Mouse (Mus musculus) ES-E14 (cell line): ENCODE results near the gene BC035044. TPM values are rescaled to one million over a fixed set of nuclear protein-coding genes. Genes with fewer than 3 reads are reported as not detected.

Experiments used
- DNase-seq: peaks from one replicate; pipeline ENCODE4 v3.0.0-alpha.2; 2013; ENCODE audit warnings: low read depth, low spot score
- H3K27ac ChIP-seq: 2 replicates; pipeline ENCODE4 v1.5.1; 2012; ENCODE audit warnings: low read depth, mild to moderate bottlenecking, low read length, moderate library complexity, mixed read lengths; ENCODE audit not compliant: poor library complexity, insufficient read depth, severe bottlenecking
- H3K36me3 ChIP-seq: 2 replicates; pipeline ENCODE4 v1.6.1; 2012; ENCODE audit warnings: mild to moderate bottlenecking, low read length, moderate library complexity, mixed read lengths; ENCODE audit not compliant: control insufficient read depth, poor library complexity, insufficient read depth, severe bottlenecking
- H3K4me1 ChIP-seq, 2 experiments: fragments of 150-350 bp in 1 of 2; sonication (generic) in 1 of 2; 2 replicates each; pipeline ENCODE4 v1.6.1; 2012; ENCODE audit warnings: low read length in 2 of 2, mild to moderate bottlenecking in 1 of 2, mixed read lengths in 1 of 2; ENCODE audit not compliant: control insufficient read depth in 2 of 2, insufficient read depth in 2 of 2, poor library complexity in 1 of 2
- H3K4me3 ChIP-seq, 2 experiments: fragments of 150-350 bp in 1 of 2; sonication (generic) in 1 of 2; 2 replicates each; pipeline ENCODE4 v1.5.1; 2012; ENCODE audit warnings: low read length in 2 of 2, low read depth in 1 of 2, mild to moderate bottlenecking in 1 of 2, mixed read lengths in 1 of 2; ENCODE audit not compliant: insufficient read depth in 1 of 2, poor library complexity in 1 of 2, severe bottlenecking in 1 of 2
- H3K9ac ChIP-seq: 2 replicates; pipeline ENCODE4 v1.6.1; 2012; ENCODE audit warnings: low read depth, mild to moderate bottlenecking, low read length, mixed read lengths; ENCODE audit not compliant: poor library complexity, insufficient read depth, severe bottlenecking
- H3K9me3 ChIP-seq: fragments of 150-350 bp; sonication (generic); 2 replicates; pipeline ENCODE4 v1.6.1; 2012; ENCODE audit warnings: low read depth, mild to moderate bottlenecking, low read length; ENCODE audit not compliant: control insufficient read depth, insufficient read depth
- CHD2 ChIP-seq: IDR thresholded peaks from 2 replicates; pipeline ENCODE4 v1.6.1; 2014; ENCODE audit warnings: mild to moderate bottlenecking, low read depth, low read length, inconsistent platforms
- HCFC1 ChIP-seq: IDR thresholded peaks from 2 replicates; pipeline ENCODE4 v1.6.1; 2012; ENCODE audit warnings: low read length, inconsistent platforms, borderline replicate concordance; ENCODE audit not compliant: insufficient read depth
- MAFK ChIP-seq: IDR thresholded peaks from 2 replicates; pipeline ENCODE4 v1.6.1; 2014; ENCODE audit warnings: mild to moderate bottlenecking, low read depth, low read length, inconsistent platforms; ENCODE audit not compliant: insufficient read depth
- ZC3H11A ChIP-seq: IDR thresholded peaks from 2 replicates; pipeline ENCODE4 v1.6.1; 2012; ENCODE audit warnings: low read depth, mild to moderate bottlenecking, inconsistent platforms, low read length, borderline replicate concordance
- ZNF384 ChIP-seq: IDR thresholded peaks from 2 replicates; pipeline ENCODE4 v1.6.1; 2012; ENCODE audit warnings: low read depth, low read length, inconsistent platforms
- in situ Hi-C, 2 experiments: fragments of 600-800 bp; cut with MboI; formaldehyde crosslinking; loops; one replicate each; pipeline ENCODE4 v1.15.1; 2025; ENCODE audit warnings: low sequenced_read_pairs in 2 of 2, inconsistent platforms in 1 of 2; ENCODE audit not compliant: unreplicated experiment in 2 of 2
- total RNA-seq: library from RNA; depleted of rRNA; stranded (reverse); fragments of 300-350 nt; gene quantifications from 2 replicates; pipeline ENCODE4 v1.2.3, GENCODE M21; 2012

Gene BC035044
- total RNA-seq, 1 experiment: not detected

DNA sequence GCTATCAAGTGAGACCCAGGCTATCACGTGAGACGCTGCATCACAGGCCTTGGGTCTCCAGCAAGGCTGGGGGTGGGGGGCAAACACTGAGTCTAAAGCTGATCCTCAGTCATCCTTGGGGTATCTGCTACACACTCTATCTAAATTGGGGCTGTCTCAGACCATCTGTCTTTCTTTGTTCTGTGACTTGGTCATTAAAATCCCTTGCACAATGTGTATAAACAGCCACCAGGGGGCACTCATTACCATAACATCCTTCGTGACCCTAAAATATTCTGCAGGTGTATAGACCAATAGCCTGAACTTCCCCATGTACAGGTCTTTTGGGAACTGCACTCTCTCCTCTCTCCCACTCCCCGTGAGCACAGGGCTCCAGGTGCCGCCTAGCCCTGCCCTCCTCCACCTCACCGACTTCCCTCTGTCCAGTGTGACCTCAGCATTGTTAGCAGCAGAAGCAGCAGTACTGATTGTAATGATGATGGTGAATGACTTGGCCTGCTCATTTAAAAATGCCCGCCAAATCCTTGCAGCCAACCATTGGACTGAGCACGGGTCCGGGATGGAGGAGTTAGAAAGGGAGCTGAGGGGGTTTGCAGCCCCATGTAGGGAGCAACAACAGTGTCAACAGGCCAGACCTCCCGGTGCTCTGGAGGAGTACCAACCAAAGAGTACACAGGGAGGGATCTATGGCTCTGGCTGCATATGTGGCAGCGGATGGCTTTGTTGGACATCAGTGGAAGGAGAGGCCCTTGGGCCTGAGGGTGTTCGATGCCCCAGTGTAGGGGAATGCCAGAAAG lies 36.7 kb downstream of the BC035044 start:
- H3K9ac ChIP-seq: no peak overlapping the region
- H3K4me3 ChIP-seq: no peak overlapping the region
- peak; percentile 69 for DNase-seq
- no peaks in the 10 kb centered on the region for H3K9me3 ChIP-seq
- no peaks in the 10 kb centered on the region for H3K36me3 ChIP-seq
- H3K4me1 ChIP-seq: peaks cover 0 to 4% of the 10 kb centered on the region in 2 experiments; a peak in 1 of 4 replicates
- H3K27ac ChIP-seq: no peak overlapping the region
- TF ChIP-seq CHD2 (no peak), ZNF384 (no peak), ZC3H11A (peak; percentile 90; the same call in 1 of the 2 replicates), MAFK (no peak), HCFC1 (no peak)
- in situ Hi-C loops: loop anchor here (5.0 to 10.0 kb wide), 3 partner anchors 391 to 511 kb away; no protein-coding TSS in a partner anchor

DNA sequence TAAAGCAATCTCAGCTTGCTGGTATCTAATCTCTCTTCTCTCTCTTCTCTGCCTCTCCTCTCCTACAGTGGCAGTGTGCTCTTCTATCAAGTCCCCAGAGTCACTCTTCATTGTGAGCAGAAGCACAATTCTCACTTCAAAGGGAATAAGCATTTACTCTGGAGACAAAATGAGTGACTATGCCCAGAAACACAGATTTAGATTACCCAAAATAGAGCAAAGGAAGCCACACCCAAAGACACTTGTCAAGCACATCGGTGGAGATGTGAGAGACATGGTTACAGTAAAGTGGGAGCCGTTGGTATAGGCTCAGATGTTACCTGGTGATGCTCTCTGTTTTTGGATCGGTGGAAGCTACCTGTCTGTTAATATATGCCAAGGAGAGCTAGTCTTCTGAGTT lies 38.2 kb downstream of the BC035044 start:
- H3K4me3 ChIP-seq: no peak overlapping the region
- no peak overlapping the region for H3K27ac ChIP-seq
- no peaks in the 10 kb centered on the region for H3K36me3 ChIP-seq
- in situ Hi-C loops: loop anchor here (5.0 to 10.0 kb wide), 3 partner anchors 392 to 512 kb away; no protein-coding TSS in a partner anchor
- no peak for TF ChIP-seq MAFK
- TF ChIP-seq ZC3H11A: no peak
- TF ChIP-seq ZNF384: no peak
- TF ChIP-seq CHD2: no peak
- TF ChIP-seq HCFC1: no peak
- no peaks in the 10 kb centered on the region for H3K9me3 ChIP-seq
- DNase-seq: no peak
- no peak overlapping the region for H3K9ac ChIP-seq
- peaks cover 0 to 4% of the 10 kb centered on the region in 2 experiments; a peak in 1 of 4 replicates for H3K4me1 ChIP-seq

DNA sequence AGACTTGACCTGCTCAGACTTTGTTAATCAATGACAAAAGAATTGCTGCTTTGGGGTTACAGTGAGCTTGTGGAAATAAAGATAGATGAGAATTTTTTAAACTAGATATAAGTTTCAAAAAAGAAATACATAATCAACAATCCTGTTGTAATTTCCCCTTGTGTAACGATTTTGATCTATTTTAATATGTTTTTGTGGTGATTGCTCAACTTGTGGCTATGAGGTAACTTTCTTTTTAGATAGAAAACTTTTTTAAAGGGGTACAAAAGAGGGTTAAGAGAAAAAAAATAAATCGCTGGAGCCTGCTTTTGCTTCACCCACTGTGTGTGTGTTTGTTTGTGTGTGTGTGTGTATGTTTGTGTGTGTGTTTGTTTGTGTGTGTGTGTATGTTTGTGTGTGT lies 39.8 kb downstream of the BC035044 start:
- in situ Hi-C loops: loop anchor here (5.0 to 10.0 kb wide), 3 partner anchors 394 to 514 kb away; no protein-coding TSS in a partner anchor
- H3K9ac ChIP-seq: no peak overlapping the region

DNA sequence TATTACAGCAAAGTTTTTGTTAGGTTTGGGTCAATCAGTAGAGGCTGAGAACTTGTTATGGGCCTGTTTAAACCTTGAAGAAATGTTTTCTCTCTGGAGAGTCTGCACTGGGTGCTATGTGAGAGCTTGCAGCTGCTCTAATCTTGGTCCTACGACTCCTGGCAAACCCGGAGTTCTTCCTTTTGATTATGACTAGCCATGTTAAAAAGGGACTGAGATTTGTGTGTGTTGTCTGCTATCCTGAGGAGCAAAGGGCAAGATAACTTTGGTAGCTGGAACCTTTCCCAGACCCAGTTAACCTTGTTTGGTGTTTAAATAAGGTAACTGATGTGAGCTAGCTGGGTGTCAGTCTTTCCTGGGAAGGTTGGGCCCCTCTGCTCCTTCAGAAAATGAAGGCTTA lies 40.3 kb downstream of the BC035044 start:
- H3K36me3 ChIP-seq: no peaks in the 10 kb centered on the region
- H3K4me1 ChIP-seq: peaks cover 0 to 4% of the 10 kb centered on the region in 2 experiments; a peak in 2 of 4 replicates
- H3K9ac ChIP-seq: no peak overlapping the region
- no peak overlapping the region for H3K27ac ChIP-seq
- H3K4me3 ChIP-seq: no peak overlapping the region
- in situ Hi-C loops: loop anchor here (5.0 to 10.0 kb wide), 3 partner anchors 394 to 514 kb away; no protein-coding TSS in a partner anchor
- H3K9me3 ChIP-seq: no peaks in the 10 kb centered on the region
- TF ChIP-seq ZNF384 (no peak), CHD2 (no peak), ZC3H11A (no peak), HCFC1 (no peak), MAFK (no peak)
- no peak for DNase-seq

More for the DNA sequence above, 39.8 kb downstream of the BC035044 start:
- peaks cover 0 to 4% of the 10 kb centered on the region in 2 experiments; a peak in 1 of 4 replicates for H3K4me1 ChIP-seq
- H3K4me3 ChIP-seq: no peak overlapping the region
- H3K36me3 ChIP-seq: no peaks in the 10 kb centered on the region
- TF ChIP-seq ZC3H11A (no peak), CHD2 (no peak), HCFC1 (no peak), ZNF384 (no peak), MAFK (no peak)
- no peaks in the 10 kb centered on the region for H3K9me3 ChIP-seq
- no peak overlapping the region for H3K27ac ChIP-seq
- no peak for DNase-seq
